Mouse (Mus musculus) hindbrain, embryonic 14.5 days (tissue): ENCODE measurements around the gene Itga1. TPM values are rescaled to one million over a fixed set of nuclear protein-coding genes. Genes with fewer than 3 reads are reported as not detected.

ENCODE experiments used
- ATAC-seq: fragments of 200-750 bp; cut with Nextera tagmentation; 2 replicates; pipeline ENCODE4 v1.8.0; 2017; ENCODE audit warnings: moderate number of reproducible peaks, mild to moderate bottlenecking, moderate TSS enrichment, moderate library complexity; ENCODE audit not compliant: low FRiP score
- DNase-seq: peaks from one replicate; pipeline ENCODE4 v3.0.0-alpha.2; 2015; ENCODE audit warnings: low spot score
- H3K27ac ChIP-seq: fragments of 300-500 bp; sonication (generic); 2 replicates; pipeline ENCODE4 v1.5.1; 2014; ENCODE audit warnings: mild to moderate bottlenecking, moderate library complexity
- H3K27me3 ChIP-seq: fragments of 300-500 bp; sonication (generic); 2 replicates; pipeline ENCODE4 v1.6.1; 2014; ENCODE audit warnings: mild to moderate bottlenecking, low read length, mixed read lengths; ENCODE audit not compliant: control insufficient read depth, insufficient read depth
- H3K36me3 ChIP-seq: fragments of 300-500 bp; sonication (generic); replicated peaks from 2 replicates; pipeline ENCODE4 v1.6.1; 2014; ENCODE audit not compliant: control insufficient read depth, insufficient read depth
- H3K4me1 ChIP-seq: fragments of 300-500 bp; sonication (generic); replicated peaks from 2 replicates; pipeline ENCODE4 v1.6.1; 2014; ENCODE audit warnings: antibody characterized with exemption, low read length, mixed read lengths; ENCODE audit not compliant: control insufficient read depth, insufficient read depth
- H3K4me2 ChIP-seq: fragments of 300-500 bp; sonication (generic); replicated peaks from 2 replicates; pipeline ENCODE4 v1.6.1; 2014; ENCODE audit warnings: mild to moderate bottlenecking, moderate library complexity
- H3K4me3 ChIP-seq: fragments of 300-500 bp; sonication (generic); replicated peaks from 2 replicates; pipeline ENCODE4 v1.5.1; 2014; ENCODE audit warnings: mild to moderate bottlenecking, low read length
- H3K9ac ChIP-seq: fragments of 300-500 bp; sonication (generic); 2 replicates; pipeline ENCODE4 v1.6.1; 2014
- H3K9me3 ChIP-seq: fragments of 300-500 bp; sonication (generic); 2 replicates; pipeline ENCODE4 v1.6.1; 2016; ENCODE audit warnings: low read length; ENCODE audit not compliant: control insufficient read depth
- WGBS: fragments of 180-500 bp; shearing (Covaris S2); extraction: QIAGEN DNeasy Blood & Tissue Kit; methylation state at CpG from one replicate; pipeline ENCODE4 v1.1.7; 2014; 5-methylcytosine and 5-hydroxymethylcytosine counted together
- polyA plus RNA-seq: library from polyadenylated mRNA; unstranded; fragments of >200 nt; fragmentation: Nextera tagmentation; extraction: Ambion mirVana; gene quantifications from 2 replicates; pipeline ENCODE4 v1.2.1, GENCODE M21; 2014

The Itga1 gene
- polyA plus RNA-seq, 1 experiment from 2014 or later: 8.7 TPM

DNA sequence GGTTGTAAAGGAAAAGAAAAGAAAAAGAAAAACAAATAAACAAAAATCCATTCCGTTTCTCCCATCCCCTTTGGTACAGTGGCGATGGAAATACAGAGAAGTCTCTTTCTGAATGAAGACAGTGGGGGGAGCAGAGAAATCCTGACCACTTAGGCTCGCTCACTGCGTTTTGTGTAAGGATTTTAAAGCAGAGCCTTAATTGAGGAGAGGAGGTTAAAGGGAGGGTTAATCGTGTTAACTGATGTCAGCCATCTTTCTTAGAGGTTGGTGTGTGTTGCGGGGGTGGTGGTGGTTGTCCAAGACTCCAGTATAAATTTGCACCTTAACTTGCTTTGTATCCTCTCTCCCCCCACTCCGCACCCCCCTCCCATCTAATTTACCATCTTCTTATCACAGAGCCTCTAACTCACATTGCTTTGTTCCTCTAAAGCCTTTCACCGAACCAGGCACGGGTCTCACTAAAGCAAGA is 10.8 kb downstream of the Itga1 start:
- no peak for ATAC-seq
- DNase-seq: no peak
- Histone ChIP-seq H3K4me3 (peak overlapping the region; percentile 72), H3K9ac (0 out of 2 replicates have a peak overlapping the region, but pooled peaks have one; percentile 34), H3K36me3 (peaks cover 12% of the 10 kb centered on the region), H3K4me2 (peak overlapping the region; percentile 75), H3K4me1 (peaks cover 17% of the 10 kb centered on the region), H3K27ac (no peak overlapping the region; the same call in 1 of the 2 replicates), H3K9me3 (no peaks in the 10 kb centered on the region), H3K27me3 (no peaks in the 10 kb centered on the region)
- WGBS: 60% methylated on average over 9 of the region's 9 CpGs

GRCm38 (mm10) chr13:115090069-115090976 is 11.4 kb downstream of the Itga1 start, which contains the start of gene Pelo:
Gene Pelo (minus strand): TSS chr13:115090186.
- Histone ChIP-seq H3K27me3 (no peaks in the 10 kb centered on the region), H3K4me3 (peak within 1 kb of the TSS; percentile 72), H3K9ac (peak within 1 kb of the TSS; percentile 76), H3K9me3 (no peaks in the 10 kb centered on the region), H3K4me1 (peaks cover 17% of the 10 kb centered on the region), H3K4me2 (peak within 1 kb of the TSS; percentile 75), H3K27ac (peak within 1 kb of the TSS; percentile 45; the same call in 1 of the 2 replicates), H3K36me3 (peaks cover 12% of the 10 kb centered on the region)
- DNase-seq: peak; percentile 93
- peak; percentile 98 for ATAC-seq
- WGBS: under 1% methylated on average over 60 of the region's 60 CpGs

GRCm38 (mm10) chr13:115089395-115090025 is 12.3 kb downstream of the Itga1 start:
- DNase-seq: no peak
- ATAC-seq: peak; percentile 73

DNA sequence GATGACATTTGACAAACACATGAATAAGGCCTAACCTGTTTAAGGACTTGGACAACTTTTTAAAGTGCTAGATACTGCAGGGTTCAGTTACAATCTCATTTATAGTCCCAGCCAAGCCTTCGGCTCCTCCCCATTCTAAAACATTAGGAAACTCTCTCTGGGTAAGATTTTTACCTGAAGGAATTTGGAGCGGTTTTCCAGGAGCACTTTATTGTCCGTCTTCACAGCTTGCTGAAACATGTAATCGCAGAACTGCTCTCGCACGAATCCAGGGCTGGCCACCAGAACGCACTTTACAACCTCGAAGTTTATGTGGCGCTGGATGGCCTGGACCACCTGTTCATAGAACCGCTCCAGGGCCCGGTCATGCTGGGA is 12.8 kb downstream of the Itga1 start:
- peak overlapping the region; percentile 72 for H3K4me3 ChIP-seq
- DNase-seq (no peak), ATAC-seq (no peak)
- peaks cover 17% of the 10 kb centered on the region for H3K4me1 ChIP-seq
- 68% methylated on average over 11 of the region's 11 CpGs for WGBS
- H3K9ac ChIP-seq: peak overlapping the region; percentile 76
- H3K9me3 ChIP-seq: no peaks in the 10 kb centered on the region
- no peak overlapping the region for H3K27ac ChIP-seq
- no peaks in the 10 kb centered on the region for H3K27me3 ChIP-seq
- peak overlapping the region; percentile 75 for H3K4me2 ChIP-seq
- peaks cover 12% of the 10 kb centered on the region for H3K36me3 ChIP-seq

More at GRCm38 (mm10) chr13:115089395-115090025, 12.3 kb downstream of the Itga1 start:
- Histone ChIP-seq H3K27ac (peak overlapping the region; percentile 45; the same call in 1 of the 2 replicates), H3K4me3 (peak overlapping the region; percentile 72), H3K9me3 (no peaks in the 10 kb centered on the region), H3K9ac (peak overlapping the region; percentile 76), H3K36me3 (peaks cover 12% of the 10 kb centered on the region), H3K27me3 (no peaks in the 10 kb centered on the region), H3K4me1 (peaks cover 17% of the 10 kb centered on the region), H3K4me2 (peak overlapping the region; percentile 75)
- WGBS: 9% methylated on average over 33 of the region's 35 CpGs

DNA sequence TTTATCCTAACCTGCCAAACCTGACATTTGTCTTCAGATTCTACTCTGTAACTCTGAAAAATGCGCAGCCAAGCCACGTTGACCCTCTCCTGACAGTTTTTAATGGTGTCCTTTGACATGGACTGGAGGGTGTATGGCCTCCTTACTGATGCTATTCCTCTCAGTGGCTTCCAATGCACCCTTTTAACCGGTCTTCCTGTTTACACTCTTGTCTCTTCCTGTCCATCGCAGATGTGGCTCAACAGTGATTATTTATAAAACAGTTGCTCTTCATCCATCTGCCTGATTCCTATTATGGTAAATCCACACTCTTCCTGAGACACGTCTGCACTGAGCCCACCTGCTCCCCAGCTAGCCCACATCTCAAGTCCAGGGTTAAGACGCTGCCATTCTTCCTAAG is 15.8 kb downstream of the Itga1 start:
- no peak overlapping the region for H3K27ac ChIP-seq
- H3K9me3 ChIP-seq: no peaks in the 10 kb centered on the region
- H3K36me3 ChIP-seq: peaks cover 12% of the 10 kb centered on the region
- ATAC-seq (no peak), DNase-seq (no peak)
- H3K4me1 ChIP-seq: peaks cover 17% of the 10 kb centered on the region
- no peak overlapping the region for H3K4me3 ChIP-seq
- H3K9ac ChIP-seq: no peak overlapping the region
- no peaks in the 10 kb centered on the region for H3K27me3 ChIP-seq
- WGBS: 92% methylated on average over 6 of the region's 6 CpGs
- H3K4me2 ChIP-seq: no peak overlapping the region

DNA sequence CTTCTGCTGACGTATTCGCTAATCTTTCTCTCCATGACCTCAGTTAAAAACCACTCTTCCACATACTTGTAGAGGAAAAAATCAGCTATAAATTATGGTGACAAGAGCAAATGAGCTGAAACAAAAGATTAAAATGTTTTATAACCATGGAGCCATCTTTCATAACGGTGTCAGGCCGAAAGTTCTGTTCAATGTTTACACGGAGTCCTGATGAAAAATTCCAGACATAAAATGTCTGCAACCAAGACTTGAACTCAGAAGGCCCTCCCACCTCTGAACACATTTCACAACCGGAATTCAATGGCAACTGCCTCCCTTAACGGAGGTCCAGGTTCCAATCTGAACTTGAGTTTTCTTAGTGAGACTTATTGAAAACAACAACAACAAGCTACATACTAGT is 19.4 kb downstream of the Itga1 start:
- no peaks in the 10 kb centered on the region for H3K4me1 ChIP-seq
- peaks cover under 1% of the 10 kb centered on the region; the same call in 1 of the 2 replicates for H3K36me3 ChIP-seq
- 90% methylated on average over 7 of the region's 7 CpGs for WGBS
- no peak overlapping the region for H3K9ac ChIP-seq
- no peak overlapping the region for H3K27ac ChIP-seq
- no peak overlapping the region for H3K4me2 ChIP-seq
- DNase-seq (no peak), ATAC-seq (no peak)
- no peaks in the 10 kb centered on the region for H3K27me3 ChIP-seq
- no peak overlapping the region for H3K4me3 ChIP-seq
- no peaks in the 10 kb centered on the region for H3K9me3 ChIP-seq

GRCm38 (mm10) chr13:115079996-115080585 is 21.7 kb downstream of the Itga1 start:
- Histone ChIP-seq H3K9me3 (no peaks in the 10 kb centered on the region), H3K27ac (no peak overlapping the region), H3K27me3 (no peaks in the 10 kb centered on the region), H3K36me3 (no peaks in the 10 kb centered on the region), H3K4me2 (no peak overlapping the region), H3K4me1 (no peaks in the 10 kb centered on the region), H3K9ac (no peak overlapping the region), H3K4me3 (no peak overlapping the region)
- ATAC-seq (no peak), DNase-seq (no peak)
- 93% methylated on average over 3 of the region's 3 CpGs for WGBS

DNA sequence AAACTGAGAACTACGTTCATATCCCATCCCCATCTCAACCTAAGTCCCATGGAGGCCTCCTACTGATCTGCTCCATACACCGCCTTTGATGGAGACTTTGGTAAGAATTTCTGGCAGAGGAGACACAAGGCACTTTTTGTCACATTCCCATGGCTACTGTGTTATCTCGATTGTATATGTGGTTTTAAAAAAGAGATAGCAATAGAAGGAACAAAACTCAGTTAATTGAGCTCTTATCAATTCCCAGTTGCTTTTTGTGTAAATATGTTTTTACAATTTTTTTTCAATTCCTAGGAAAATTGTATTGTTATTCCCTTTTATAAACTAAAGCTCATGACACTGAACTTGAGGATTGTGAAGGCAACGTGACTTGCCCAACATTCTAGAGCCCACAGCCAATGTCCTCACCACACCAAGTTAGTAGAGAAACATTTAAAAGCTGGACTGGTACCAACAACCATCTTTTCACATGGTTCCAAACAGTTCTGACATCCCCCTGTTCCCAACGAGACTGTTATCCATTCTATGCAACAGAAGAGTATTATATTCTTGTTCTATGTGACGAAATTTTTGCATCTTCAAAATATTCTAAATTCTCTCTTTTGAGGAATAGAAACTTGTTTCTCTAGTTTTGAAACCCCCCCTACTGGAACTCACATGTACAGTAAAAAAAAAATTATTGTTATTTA is 22.6 kb downstream of the Itga1 start:
- Histone ChIP-seq H3K27ac (no peak overlapping the region), H3K9me3 (no peaks in the 10 kb centered on the region), H3K4me1 (no peaks in the 10 kb centered on the region), H3K27me3 (no peaks in the 10 kb centered on the region), H3K4me2 (no peak overlapping the region), H3K36me3 (no peaks in the 10 kb centered on the region), H3K9ac (no peak overlapping the region), H3K4me3 (no peak overlapping the region)
- WGBS: 88% methylated on average over 6 of the region's 6 CpGs
- ATAC-seq (no peak), DNase-seq (no peak)
